In genomic region chr2:105416046-105416659, GRCm38 (mm10) we compare ENCODE assay signal across 14 mouse cellular contexts. TPM values are rescaled to one million over a fixed set of nuclear protein-coding genes. Genes with fewer than 3 reads are reported as not detected.
DNase-seq lines count a peak whose midpoint lies in the region; ATAC-seq and TF ChIP-seq lines count a peak whose summit lies in the region.
"Had no signal": no experiment of that assay in that cellular context is flagged by ENCODE, and none has a peak within 500 bp of the region (broad histone marks: within the 10 kb centered on the region; RNA-seq: fewer than 3 reads in every experiment).

No protein-coding gene starts in this region.

- H3K27me3 ChIP-seq in hindbrain, embryonic 11.5 days (ENCODE audit: control insufficient read depth, insufficient read depth, low read length) = no peaks in the 10 kb centered on the region
- H3K27me3 ChIP-seq in hindbrain, embryonic 10.5 days (ENCODE audit: insufficient read depth, poor library complexity, severe bottlenecking) = no peaks in the 10 kb centered on the region
- H3K27me3 ChIP-seq in forebrain, postnatal 0 days (ENCODE audit: insufficient read depth, low read length) = no peaks in the 10 kb centered on the region

- WGBS in hindbrain, embryonic 11.5 days = 75% methylated on average over 7 of the region's 7 CpGs
- WGBS in hindbrain, embryonic 10.5 days = 68% methylated on average over 7 of the region's 7 CpGs
- 35% methylated on average over 7 of the region's 7 CpGs for WGBS in forebrain, postnatal 0 days

- no peak for DNase-seq in hindbrain, embryonic 11.5 days (ENCODE audit: low spot score)
- no peak for DNase-seq in hindbrain, embryonic 10.5 days (ENCODE audit: low spot score)
- peak; percentile 26 for DNase-seq in brain, embryonic 18.5 days (ENCODE audit: low read depth, low spot score)
- DNase-seq in forebrain, postnatal 0 days = peak; percentile 64
- peak; percentile 31 to 75 for DNase-seq in left cerebral cortex, postnatal 14 days (ENCODE audit: low spot score in 2 of 2)
- no peak for DNase-seq in adrenal gland, adult 8-10 months
- DNase-seq in heart, adult 9 months (ENCODE audit: low spot score in 2 of 2) = no peak
- no peak for DNase-seq in gastrocnemius, postnatal 14 days
- DNase-seq: heart, adult 11 months; heart, postnatal 10 days; kidney, postnatal 36 days; lung, postnatal 4 days had no signal

- no peaks in the 10 kb centered on the region for H3K36me3 ChIP-seq in hindbrain, embryonic 11.5 days (ENCODE audit: control insufficient read depth, insufficient read depth, low read length)
- no peaks in the 10 kb centered on the region for H3K36me3 ChIP-seq in hindbrain, embryonic 10.5 days
- H3K36me3 ChIP-seq in forebrain, postnatal 0 days (ENCODE audit: insufficient read depth) = no peaks in the 10 kb centered on the region

- no peak for TF ChIP-seq CTCF in forebrain, postnatal 0 days (IDR thresholded peaks at IDR 0.05; ENCODE audit: low read depth)

- peak; percentile 44; the same call in 1 of the 2 replicates for ATAC-seq in hindbrain, embryonic 11.5 days (ENCODE audit: low FRiP score)
- peak; percentile 88 for ATAC-seq in forebrain, postnatal 0 days
- ATAC-seq: intestine, postnatal 0 days had no signal

- no peaks in the 10 kb centered on the region for H3K4me1 ChIP-seq in hindbrain, embryonic 11.5 days (replicated peaks; ENCODE audit: control insufficient read depth, insufficient read depth, low read length)
- H3K4me1 ChIP-seq in hindbrain, embryonic 10.5 days (replicated peaks) = peaks cover 25% of the 10 kb centered on the region
- H3K4me1 ChIP-seq in forebrain, postnatal 0 days (ENCODE audit: insufficient read depth) = peaks cover 17% of the 10 kb centered on the region

- H3K9ac ChIP-seq in hindbrain, embryonic 11.5 days (ENCODE audit: low read depth, low read length) = no peak overlapping the region
- H3K9ac ChIP-seq in forebrain, postnatal 0 days = no peak overlapping the region
- H3K9ac ChIP-seq: liver, embryonic 14.5 days had no signal

- H3K4me3 ChIP-seq in hindbrain, embryonic 11.5 days (ENCODE audit: low read depth, low read length) = no peak overlapping the region
- no peak overlapping the region for H3K4me3 ChIP-seq in hindbrain, embryonic 10.5 days
- no peak overlapping the region for H3K4me3 ChIP-seq in forebrain, postnatal 0 days (ENCODE audit: low read depth, low read length)

- intact Hi-C loops in left cerebral cortex, postnatal 14 days (cut with DNase I) = no loop called here
- intact Hi-C loops in gastrocnemius, postnatal 14 days (cut with DNase I; ENCODE audit: low total_unique reads) = no loop called here

- no peaks in the 10 kb centered on the region for H3K9me3 ChIP-seq in hindbrain, embryonic 11.5 days (ENCODE audit: control insufficient read depth, low read length)
- no peaks in the 10 kb centered on the region for H3K9me3 ChIP-seq in hindbrain, embryonic 10.5 days
- no peaks in the 10 kb centered on the region for H3K9me3 ChIP-seq in forebrain, postnatal 0 days (ENCODE audit: low read length)

- H3K27ac ChIP-seq in hindbrain, embryonic 11.5 days (ENCODE audit: low read depth, low read length) = no peak overlapping the region
- H3K27ac ChIP-seq in hindbrain, embryonic 10.5 days = no peak overlapping the region
- peak overlapping the region; percentile 70 for H3K27ac ChIP-seq in forebrain, postnatal 0 days (ENCODE audit: low read depth, low read length)
- H3K27ac ChIP-seq: liver, embryonic 14.5 days had no signal

- H3K4me2 ChIP-seq in hindbrain, embryonic 11.5 days (replicated peaks; ENCODE audit: low read depth, low read length) = no peak overlapping the region
- H3K4me2 ChIP-seq in forebrain, postnatal 0 days (ENCODE audit: low read depth) = 0 out of 2 replicates have a peak overlapping the region, but pooled peaks have one; percentile 10

RNA-seq across cellular contexts. Expression of gene Rcn1, which starts 17.0 kb away (rescaled TPM):
- 69.7 and 123 TPM in 2 replicates for polyA plus RNA-seq in hindbrain, embryonic 11.5 days (2014; fragmentation: Nextera tagmentation; extraction: Ambion mirVana)
- polyA plus RNA-seq in hindbrain, embryonic 10.5 days (2016; fragmentation: Nextera tagmentation; extraction: Ambion mirVana) = 100 and 111 TPM in 2 replicates
- 37.7 and 41.4 TPM in 2 replicates for total RNA-seq in forebrain, postnatal 0 days (2014; rRNA removed)
- 42.5 and 55.1 TPM in 2 replicates for polyA plus RNA-seq in forebrain, postnatal 0 days (2015; fragmentation: Nextera tagmentation; extraction: Ambion mirVana)
- 10 to 100 TPM; 32.8 to 33.7 TPM for total RNA-seq in left cerebral cortex, postnatal 14 days (2021)
- 100 to 1,000 TPM in 2 of 4 experiments, 10 to 100 TPM in 2; 34.8 to 283 (median 132) TPM for total RNA-seq in adrenal gland, adult 8-10 months (2022)
- 10 to 100 TPM; 26.8 to 32.6 TPM for total RNA-seq in gastrocnemius, postnatal 14 days (2021)

Comparison
In these comparisons a context has a peak if more than half of its experiments do, and no peak if none do; other contexts are left out.
1. DNase-seq: peak in brain, embryonic 18.5 days (single experiment), forebrain, postnatal 0 days (single experiment) and left cerebral cortex, postnatal 14 days (2 of 2); none in hindbrain, embryonic 11.5 days (single experiment), hindbrain, embryonic 10.5 days (single experiment), adrenal gland, adult 8-10 months (single experiment), heart, adult 9 months (0 of 2) and gastrocnemius, postnatal 14 days (single experiment).